In the genomic region with DNA sequence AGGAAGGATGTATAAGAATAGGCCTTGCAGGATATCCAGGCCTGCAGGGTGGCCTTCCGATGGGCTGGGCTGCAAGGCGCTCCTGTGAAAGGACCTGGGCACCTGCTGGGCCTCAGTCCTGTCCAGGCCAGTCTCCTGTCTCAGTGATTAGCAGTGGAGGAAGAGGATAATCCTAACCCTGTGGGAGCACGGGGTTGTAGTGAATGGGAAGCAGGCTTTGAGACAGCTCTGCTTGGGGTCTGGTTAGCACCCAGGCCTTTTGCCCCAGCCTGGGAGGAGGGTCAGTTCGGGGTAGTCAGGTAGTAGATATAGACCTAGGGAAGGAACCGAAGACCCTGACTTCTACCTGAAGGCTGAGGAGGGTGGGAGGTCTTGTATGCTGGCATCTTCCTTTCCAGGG, we compare ENCODE assay signal across 17 mouse cellular contexts. TPM values are rescaled to one million over a fixed set of nuclear protein-coding genes. Genes with fewer than 3 reads are reported as not detected.
"Had no signal": no experiment of that assay in that cellular context is flagged by ENCODE, and none has a peak within 500 bp of the region (broad histone marks: within the 10 kb centered on the region; RNA-seq: fewer than 3 reads in every experiment).

No protein-coding gene starts in this region.

- H3K36me3 ChIP-seq: limb, embryonic 15.5 days; midbrain, embryonic 10.5 days; neural tube, embryonic 15.5 days; stomach, embryonic 15.5 days had no signal

- H3K9me3 ChIP-seq: limb, embryonic 15.5 days; midbrain, embryonic 10.5 days; neural tube, embryonic 15.5 days; stomach, embryonic 15.5 days had no signal

- H3K27me3 ChIP-seq: limb, embryonic 15.5 days; stomach, embryonic 15.5 days had no signal

- H3K9ac ChIP-seq: limb, embryonic 15.5 days; lung, embryonic 14.5 days; neural tube, embryonic 15.5 days; stomach, embryonic 15.5 days had no signal

- H3K4me3 ChIP-seq: limb, embryonic 15.5 days; midbrain, embryonic 10.5 days; myocyte; neural tube, embryonic 15.5 days; stomach, embryonic 15.5 days had no signal

- H3K27ac ChIP-seq: kidney, postnatal 0 days; limb, embryonic 15.5 days; midbrain, embryonic 10.5 days; neural tube, embryonic 15.5 days; stomach, embryonic 15.5 days had no signal

- H3K4me2 ChIP-seq: limb, embryonic 15.5 days; lung, embryonic 14.5 days; neural tube, embryonic 15.5 days; stomach, embryonic 15.5 days had no signal

- DNase-seq: kidney, adult 9 months; kidney, postnatal 36 days; layer of hippocampus, adult 9-11 months; layer of hippocampus, postnatal 36 days; lung, embryonic 14.5 days; lung, postnatal 10 days; lung, postnatal 4 days; midbrain, embryonic 14.5 days; thymus, postnatal 4 days had no signal

- ATAC-seq: intestine, embryonic 16.5 days had no signal

- H3K4me1 ChIP-seq: neural tube, embryonic 15.5 days; stomach, embryonic 15.5 days had no signal

RNA-seq across cellular contexts. Expression of gene Slc4a1, which starts 18.3 kb away (rescaled TPM):
- polyA plus RNA-seq: myocyte had no signal

RNA-seq across cellular contexts. Expression of gene Rundc3a, which starts 45.5 kb away (rescaled TPM):
- total RNA-seq: megakaryocyte, adult 5-6 weeks had no signal
